Mouse (Mus musculus): ENCODE data around the gene 4930562C15Rik. TPM values are rescaled to one million over a fixed set of nuclear protein-coding genes. Genes with fewer than 3 reads are reported as not detected.

Gene 4930562C15Rik
- total RNA-seq, 2 experiments from 2014 or later, result 0.11 TPM; not detected in 1

DNA sequence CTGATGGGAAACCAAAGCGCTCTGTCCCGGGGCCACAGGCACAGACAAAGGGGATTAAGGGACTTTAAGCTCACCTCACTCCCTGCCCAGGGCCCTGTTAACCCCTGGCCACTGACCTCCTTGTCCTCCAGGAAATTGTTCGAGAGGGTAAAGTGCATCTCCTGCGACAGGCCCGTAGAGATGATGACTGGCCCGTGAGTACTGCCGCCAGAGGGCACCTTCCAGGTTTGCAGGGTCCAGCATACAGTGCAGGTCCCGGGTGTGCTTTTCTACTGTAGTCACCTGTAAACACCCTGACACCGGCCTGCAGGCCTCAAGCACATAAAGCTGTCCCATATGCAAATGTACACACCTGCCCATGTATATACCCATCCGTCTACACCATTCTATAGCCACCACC, 26.2 kb downstream of the 4930562C15Rik start:
- no peak for DNase-seq (ENCODE audit: low spot score in 2 of 2)

DNA sequence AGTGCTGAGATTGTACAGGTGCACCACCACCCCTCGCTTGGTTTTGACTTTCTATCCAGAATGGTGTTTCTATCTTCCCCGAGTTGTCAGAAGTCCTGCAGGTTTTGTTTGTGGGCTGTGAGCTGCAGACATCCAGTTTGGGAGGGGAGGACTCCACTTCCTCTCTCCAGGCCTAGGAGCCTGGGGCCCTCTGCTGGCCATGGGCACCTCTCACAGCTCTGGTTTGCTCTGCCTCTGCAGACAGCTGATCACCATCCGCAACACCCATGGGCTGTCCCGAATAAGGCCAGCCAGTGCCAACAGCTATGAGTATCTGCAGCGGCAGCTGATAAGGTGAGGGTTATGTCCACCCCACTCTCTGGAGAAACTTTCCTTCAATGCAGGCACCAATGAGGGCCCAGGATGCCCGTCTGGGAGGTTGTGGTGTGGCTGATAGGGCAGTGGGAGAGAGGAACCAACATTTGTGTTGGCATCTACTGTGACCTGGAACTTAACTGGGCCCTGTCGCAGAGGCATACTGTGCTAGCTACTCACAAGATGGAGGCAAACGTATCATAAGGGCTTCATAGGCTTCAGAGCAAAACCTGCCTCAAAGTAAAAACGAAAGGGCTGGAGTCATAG, 27.8 kb downstream of the 4930562C15Rik start:
- peak; percentile 39 to 63 for DNase-seq (ENCODE audit: low spot score in 2 of 2)

DNA sequence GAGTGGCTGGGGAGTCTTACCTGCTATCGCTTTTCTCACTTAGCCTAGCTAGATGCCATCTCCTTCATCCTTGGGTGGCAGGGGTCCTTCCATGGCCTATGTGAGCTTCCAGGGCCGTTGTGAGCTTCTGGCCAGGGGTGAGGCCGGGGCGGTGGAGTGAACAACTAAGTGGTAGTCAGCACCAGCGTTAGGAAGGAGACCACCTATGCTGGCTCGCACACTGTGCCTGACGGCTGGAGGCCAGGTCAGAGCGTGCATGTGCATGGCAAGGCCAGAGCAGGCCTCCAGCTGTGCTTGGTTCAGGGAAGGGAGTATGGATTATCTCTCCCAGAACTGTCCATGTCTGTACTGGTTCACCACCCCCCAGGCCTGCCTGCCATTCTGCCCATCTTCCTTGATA, 28.5 kb downstream of the 4930562C15Rik start:
- DNase-seq (ENCODE audit: low spot score in 2 of 2), result no peak

DNA sequence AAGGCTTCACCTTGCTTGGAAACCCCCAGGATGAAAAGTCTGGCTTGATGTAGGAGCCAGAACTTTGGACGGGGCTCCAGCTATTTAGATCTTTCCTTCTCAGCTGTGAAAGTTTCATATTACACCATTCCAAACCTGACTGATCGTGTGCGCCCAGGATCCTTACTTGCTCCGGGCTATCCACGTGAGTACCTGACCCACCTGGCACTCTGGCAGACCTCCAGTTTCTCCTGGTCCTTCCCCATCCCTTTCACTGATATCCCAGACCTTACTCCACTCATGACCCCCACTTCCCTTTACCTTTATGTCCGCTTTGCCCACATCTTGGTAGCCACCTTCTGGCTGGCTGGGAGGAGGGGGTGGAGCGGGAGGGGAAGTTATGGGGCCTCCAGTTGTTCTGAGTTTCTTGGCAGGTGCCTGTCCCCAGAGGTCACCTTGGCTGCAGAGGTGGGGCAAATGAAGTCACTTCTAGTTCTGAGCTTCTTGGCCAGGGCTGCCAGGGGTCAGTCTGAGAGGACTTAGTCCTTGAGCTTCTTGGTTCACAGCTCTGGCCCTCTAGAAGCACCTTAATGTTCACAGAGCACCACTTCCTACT, 31.0 kb downstream of the 4930562C15Rik start:
- no peak for DNase-seq (ENCODE audit: low spot score in 2 of 2)

DNA sequence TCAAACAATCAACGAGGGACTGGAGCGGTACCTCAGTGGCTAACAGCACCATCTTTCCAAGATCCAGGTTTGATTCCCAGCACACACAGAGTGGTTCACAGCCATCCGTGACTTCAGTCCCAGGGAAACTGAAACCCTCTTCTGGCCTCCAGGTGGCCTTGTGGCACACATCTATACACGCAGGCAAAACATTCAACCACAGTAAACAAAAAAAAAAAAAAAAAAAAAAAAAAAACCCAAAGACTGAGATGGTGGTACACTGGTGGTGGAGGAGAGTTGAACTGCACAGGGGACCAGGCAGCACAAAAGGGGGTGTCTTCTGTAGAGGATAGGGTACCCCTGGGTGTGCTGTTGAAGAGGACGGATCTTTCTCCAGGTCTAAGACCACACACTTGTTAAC, 35.3 kb downstream of the 4930562C15Rik start:
- DNase-seq (ENCODE audit: low spot score in 2 of 2), result no peak

DNA sequence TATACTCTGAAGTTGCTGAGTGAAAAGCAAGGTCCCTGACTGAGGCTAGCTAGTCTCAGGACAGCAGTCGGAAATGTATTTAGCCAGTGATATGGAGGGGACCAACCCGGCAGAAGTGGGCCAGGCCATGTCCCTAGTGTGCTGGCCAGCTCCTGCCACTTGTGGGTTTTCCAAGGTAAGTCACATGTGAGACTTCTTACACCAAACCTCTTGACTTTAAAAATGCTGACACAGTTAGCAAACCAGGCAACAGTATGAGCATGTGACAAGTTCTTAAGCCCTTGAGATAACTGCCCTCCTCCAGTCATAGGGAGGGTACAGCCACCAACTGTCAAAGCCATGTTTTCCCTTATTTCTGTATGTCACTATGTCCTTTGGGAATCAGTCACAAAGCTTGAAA, 36.7 kb downstream of the 4930562C15Rik start:
- no peak for DNase-seq (ENCODE audit: low spot score in 2 of 2)

DNA sequence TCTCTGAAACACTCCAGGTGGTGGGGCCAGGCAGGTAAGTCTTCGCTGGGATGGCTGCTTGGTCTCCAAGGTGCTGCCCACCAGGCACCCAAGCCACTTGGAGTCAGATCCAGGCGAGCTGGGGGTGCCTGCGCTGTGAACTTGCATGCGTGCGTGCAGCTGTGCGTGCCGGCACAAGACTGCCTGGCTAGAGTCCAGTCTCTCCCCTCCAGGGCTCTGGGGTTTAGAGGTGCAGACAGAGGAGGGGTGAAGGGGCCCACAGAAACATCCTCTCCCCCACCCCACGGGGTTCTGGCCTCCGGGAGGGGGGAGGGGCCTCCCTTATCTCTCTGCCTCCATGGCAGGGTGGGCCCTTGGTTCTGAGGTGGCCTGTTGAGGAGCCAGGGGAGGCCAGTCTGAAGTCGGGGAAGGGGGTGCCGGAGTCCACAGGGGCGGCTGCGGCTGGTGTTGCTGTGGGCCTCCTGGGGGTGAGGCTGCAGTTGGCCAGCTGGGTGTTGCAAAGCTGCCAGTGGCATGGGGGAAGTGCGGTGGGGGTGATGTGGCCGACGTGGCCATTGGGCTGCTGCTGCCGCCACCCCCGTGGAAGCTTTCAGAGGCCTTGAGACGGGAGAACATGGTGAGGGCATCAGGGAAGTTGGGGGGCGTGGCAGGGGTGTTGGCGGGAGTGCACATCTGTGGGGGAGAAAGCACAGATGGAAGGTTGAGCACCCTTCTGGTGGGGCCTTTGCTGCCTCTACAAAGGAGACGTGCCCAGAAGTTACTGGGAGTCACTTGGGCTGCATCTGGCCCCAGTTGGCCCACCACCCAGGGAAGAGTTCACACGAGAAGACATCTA, 40.2 kb downstream of the 4930562C15Rik start:
- no peak for DNase-seq (ENCODE audit: low spot score in 2 of 2)

DNA sequence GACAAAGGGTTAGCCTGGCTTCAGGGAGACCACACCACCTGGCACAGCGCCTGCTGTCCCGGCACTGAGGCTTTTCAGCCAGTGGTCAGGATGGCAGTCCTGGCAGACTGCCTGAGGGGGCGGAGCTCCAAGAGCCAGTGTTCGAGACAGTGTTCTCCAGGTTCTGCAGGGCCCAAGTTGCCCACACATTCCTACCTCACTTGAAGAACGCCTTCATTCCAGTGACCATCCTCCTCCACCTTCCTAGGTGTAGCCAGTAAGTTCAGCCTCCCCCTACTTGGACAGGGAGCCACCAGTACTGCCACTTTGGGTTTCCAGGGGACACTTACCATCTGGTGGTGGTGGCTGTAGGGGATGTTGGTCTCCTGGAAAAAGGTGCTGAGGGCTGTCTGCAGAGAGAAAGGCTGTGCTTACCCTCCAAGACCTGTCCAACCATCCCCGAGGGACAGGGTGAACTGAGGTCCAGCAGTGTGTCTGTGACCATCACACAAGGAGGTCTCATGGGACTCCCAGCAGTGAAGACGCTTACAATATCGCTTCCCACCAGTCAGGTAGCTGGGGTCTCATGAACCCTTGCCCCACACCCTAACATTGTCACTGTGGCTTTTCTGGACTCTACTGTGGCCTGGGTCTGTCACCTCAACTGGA, 40.9 kb downstream of the 4930562C15Rik start:
- DNase-seq (ENCODE audit: low spot score in 2 of 2), result peak in 1 of 2 experiments; percentile 37

DNA sequence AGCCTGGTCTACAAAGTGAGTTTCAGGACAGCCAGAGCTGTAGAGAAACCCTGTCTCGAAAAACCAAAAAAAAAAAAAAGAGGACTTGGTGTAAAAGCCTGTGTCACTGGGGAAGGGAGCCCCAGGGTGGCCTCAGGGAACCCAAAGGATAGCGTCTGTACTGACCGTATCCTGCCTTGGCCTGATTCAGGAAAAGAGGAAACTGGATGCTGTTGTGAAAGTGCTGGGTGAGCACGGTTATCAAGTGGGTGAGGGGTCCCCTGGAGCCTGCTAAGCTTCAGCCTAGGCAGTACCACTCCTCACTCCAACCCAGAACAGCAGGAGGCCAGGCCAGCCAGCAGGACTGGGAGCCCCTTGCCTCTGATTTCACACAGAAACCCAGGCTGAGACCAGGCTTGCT, 42.0 kb downstream of the 4930562C15Rik start:
- DNase-seq (ENCODE audit: low spot score in 2 of 2), result no peak

DNA sequence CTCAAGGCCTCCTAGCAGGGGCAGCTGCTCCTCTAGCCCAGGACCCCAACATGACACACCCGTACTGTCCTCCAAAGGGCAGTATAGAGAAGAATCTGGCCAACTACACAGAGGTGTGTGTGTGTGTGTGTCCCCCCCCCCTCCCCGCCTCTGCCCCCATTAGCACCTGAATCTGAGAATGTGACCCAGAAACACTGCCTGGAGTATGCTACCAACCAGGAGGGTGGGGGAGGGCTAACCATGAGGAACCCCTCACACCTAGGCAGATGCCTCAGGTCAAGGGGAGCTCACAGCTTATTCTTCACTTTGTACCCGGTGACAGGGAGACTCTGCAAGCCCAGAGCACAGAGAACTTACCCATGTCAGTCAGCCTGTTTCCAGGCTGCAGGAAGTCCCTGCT, 42.5 kb downstream of the 4930562C15Rik start:
- DNase-seq (ENCODE audit: low spot score in 2 of 2), result no peak

DNA sequence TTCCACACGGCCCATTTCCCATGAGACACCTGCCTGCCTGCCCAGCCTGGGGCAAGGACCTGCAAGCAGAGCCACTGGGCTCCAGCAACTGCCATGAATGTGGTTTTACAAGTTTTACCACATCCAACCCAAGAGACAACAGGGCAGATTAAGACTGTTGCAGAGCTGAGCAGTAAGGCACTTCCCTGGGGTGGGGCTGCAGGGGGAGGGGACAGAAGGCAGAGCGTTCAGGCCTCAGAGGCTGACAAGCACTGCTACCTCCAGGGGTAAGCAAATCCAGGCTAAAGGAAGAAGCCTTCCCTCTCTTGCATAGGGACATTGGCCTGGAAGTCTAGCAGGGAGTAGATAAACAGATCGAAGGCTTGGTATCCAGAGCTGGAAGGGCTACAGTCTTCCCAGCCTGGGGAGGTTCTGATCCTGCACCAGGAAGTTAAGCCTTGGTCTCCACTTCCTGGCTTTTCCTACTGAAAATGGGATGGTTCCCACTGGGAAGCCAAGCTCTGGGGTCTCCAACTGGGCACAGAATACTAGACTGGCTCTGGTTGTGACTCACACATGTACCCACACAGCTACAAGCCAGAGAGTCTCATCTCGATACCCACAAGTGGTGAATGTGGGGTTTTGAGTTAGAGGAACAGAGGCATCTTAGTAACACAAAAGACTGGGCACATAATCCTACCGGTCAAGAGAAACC, 43.1 kb downstream of the 4930562C15Rik start:
- no peak for DNase-seq (ENCODE audit: low spot score in 2 of 2)

DNA sequence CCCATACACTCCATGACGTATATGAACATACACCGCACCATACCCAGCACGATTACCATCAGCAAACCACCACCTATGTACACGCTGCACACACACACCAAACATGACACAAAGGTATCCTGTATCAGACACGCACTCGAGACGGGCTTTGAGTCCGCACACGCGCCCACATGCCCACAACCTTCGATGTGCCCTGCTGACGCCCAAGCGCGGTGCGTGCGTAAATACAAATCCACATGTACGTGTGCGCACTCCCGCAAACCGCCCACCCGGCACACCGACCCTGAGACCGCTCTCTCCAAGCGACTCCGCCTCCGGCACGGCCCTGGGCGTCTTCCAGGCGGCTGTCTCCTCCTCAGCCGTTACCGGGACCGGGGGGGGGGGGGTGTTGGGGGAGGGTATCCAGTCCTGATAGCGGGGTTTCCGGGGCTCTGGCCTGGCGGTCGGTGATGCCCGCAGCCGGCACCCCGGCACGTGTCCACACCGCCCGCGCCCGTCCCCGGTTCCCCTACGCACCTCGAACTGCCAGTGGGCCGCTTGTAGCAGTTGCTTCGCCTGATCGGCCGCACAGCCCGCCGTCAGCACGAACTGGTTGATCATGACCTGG, 44.0 kb downstream of the 4930562C15Rik start:
- DNase-seq (ENCODE audit: low spot score in 2 of 2), result no peak

DNA sequence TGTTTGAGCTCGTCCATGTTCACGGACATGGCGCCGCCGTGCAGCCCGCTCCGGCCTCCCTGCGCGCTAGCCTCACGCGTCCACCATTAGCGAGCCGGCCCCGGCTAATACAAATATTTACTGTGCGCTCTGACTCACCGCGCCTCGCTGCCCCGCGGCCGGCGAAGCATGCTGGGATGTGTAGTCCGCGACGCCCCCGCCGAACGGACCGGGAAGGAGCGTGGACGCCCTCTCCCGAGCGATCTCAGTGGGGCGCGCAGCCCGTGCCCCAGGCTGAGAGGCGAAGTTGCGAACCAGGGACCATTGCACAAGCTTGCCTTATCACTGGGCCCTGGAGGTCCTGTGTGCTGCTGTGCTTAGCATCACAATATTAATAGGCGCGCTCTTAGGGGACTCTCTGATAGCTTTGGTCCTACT, 44.5 kb downstream of the 4930562C15Rik start:
- peak; percentile 73 to 82 for DNase-seq (ENCODE audit: low spot score in 2 of 2)

DNA sequence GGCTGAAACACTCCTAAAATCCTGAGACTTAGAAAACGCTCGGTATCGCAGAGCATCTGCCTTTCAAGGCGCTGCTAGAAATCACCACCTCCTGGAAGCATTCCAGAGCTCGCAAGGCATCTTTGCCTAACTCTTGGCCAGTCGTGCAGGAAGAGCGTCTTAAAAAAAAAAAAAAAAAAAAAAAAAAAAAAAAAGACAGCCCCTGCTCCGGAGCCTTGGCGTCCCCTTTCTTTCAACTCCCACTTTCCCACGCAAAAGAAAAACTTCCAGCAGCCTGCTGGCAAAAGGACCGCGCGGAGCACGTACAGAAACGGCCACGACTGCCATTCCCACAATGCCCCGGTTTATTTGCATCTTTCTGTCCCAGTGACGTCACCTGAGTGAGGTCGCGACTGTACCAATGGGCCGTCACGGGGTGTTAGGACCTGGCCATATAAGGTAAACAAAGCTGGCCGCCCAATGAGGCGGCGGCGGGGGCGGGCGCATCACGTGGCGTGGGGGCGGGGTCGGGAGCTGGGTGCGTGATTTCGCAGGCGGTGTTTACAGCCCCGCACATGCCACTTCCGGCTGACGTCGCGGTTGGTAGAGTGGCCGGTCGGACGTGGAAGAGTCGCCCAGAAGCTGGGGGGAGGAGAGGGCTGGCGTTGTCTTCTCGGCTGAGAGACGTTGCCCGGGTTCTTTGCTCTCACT, 45.1 kb downstream of the 4930562C15Rik start, which contains the start of gene Ubald1:
Gene Ubald1 (minus strand): TSS at position 180 of the 690 bp plus-strand sequence.
- peak; percentile 91 to 97 for DNase-seq (ENCODE audit: low spot score in 2 of 2)

DNA sequence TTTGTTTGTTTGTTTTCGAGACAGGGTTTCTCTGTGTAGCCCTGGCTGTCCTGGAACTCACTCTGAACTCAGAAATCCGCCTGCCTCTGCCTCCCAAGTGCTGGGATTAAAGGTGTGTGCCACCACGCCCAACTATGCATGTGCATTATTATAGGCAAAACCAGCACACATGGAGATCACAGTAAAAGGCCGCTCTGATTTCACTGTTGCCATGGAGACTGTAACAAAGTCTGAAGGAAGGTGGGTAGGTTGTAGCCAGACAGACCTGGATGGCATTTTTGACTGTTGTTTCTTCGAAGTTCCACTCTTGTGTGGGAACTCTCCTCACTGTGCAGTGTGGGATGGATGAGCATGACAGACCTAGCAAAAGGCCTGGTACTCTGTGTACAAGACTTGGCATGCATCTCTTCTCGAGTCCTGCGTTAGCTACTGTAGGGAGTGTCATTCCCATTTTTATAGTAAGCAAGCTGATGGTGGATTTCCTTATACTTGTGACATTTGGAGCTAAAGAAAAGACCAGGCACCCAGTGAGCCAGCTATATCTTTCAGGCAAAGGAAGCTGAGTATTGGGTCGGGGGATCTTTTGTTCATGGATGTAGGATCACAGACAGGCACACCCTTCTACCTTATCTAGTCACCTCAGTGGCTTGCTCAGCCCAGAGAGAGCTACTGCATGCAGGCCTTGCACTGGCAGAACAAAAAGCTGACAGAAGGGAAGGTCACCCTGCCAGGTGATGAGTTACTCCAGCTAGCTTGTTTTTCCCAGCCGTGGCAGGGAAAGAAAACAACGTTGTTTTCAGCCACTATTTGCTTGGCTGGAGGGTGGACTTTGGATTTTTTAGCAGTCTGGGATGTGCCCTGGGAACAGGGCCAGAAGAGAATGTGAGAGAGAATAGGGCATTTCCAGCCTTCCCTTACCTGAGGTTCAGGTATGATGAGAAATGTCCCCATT, 46.5 kb downstream of the 4930562C15Rik start:
- no peak for DNase-seq (ENCODE audit: low spot score in 2 of 2)

DNA sequence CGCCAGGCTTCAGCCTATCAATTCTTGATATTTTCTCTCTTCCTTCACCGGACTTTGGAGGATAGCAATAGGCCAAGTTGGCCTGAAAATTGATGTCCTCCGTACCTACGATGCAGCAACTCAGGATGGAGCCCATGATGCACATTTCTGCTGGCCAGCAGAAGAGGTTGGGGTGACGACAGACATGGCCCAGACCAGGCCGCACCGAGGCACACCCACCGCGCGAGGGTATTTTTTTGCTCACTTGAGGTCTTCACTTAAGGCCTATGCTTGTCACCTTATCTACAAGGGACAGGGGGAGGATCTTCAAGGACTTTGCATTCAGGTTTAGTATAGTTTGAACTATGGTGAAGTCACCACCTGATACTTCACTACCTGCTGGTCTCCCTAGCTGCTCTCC, 49.7 kb downstream of the 4930562C15Rik start:
- no peak for DNase-seq (ENCODE audit: low spot score in 2 of 2)

DNA sequence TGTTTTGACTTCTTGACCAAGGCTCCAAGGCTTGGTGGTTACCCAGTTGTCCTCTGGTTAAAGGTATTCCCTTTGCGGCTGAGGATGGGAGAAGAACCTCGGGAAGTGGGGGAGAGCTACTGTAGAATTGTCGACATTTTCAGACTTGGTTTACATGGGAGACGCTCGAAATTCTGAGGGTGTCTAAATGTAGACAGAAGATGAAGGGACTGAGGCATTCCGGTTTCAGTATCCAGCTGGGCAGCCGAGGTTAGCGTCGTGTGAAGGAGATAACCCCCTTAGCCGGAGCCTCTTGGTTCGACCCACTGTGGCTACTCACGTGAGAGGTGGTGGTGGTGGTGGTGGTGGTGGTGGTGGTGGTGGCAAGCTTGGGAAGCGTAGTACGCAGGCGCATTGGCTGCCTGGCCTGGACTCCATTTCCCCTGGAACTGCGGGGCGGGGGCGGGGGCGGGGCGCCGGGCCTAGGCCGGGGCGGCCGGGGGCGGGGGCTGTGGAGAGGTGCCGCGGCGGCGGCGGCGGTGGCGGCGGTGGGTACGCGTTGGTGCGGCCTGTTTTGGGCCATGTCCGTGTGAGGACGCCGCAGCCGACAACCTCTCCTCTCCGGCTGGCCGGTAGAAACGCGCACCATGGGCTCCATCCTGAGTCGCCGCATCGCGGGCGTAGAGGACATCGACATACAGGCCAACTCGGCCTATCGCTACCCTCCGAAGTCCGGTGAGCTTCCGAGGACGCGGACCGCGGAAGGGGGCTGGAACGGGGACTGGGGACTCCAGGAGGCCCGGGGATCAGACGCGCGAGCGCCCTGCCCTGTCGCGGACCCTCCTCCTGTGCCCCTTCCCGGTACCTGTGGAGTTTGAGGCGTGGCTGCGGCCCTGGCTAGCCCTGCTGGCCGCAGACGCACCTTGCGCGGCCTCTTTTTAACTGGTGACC, 50.8 kb downstream of the 4930562C15Rik start, which contains the start of gene Mgrn1:
Gene Mgrn1 (plus strand): TSS at position 490 of the 930 bp plus-strand sequence.
- DNase-seq (ENCODE audit: low spot score in 2 of 2), result peak; percentile 60 to 76

DNA sequence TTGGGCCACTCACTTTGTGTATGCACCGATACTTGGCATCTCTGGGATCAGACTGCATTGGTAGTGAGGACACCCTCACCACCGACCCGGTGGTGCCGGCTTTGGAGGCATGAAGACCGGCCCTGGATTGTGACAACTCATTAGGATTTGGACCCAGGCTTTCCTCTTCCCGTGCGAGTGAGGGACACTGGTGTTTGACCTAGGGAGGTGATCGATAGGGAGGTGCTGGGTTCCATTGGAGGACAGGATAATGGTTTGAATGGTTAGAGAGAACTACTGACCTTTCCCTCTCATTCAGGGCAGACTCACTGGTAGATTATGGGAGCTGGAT, 51.4 kb downstream of the 4930562C15Rik start:
- DNase-seq (ENCODE audit: low spot score in 2 of 2), result no peak
